14 mouse cellular contexts compared by ENCODE assay signal in genomic region chr19:10449190-10449589, GRCm38 (mm10). TPM values are rescaled to one million over a fixed set of nuclear protein-coding genes. Genes with fewer than 3 reads are reported as not detected.
A peak's percentile ranks its signal among the peaks of the same experiment; 100 is the strongest.
DNase-seq lines count a peak whose midpoint lies in the region; ATAC-seq and TF ChIP-seq lines count a peak whose summit lies in the region.
"Had no signal": no experiment of that assay in that cellular context is flagged by ENCODE, and none has a peak within 500 bp of the region (broad histone marks: within the 10 kb centered on the region; RNA-seq: fewer than 3 reads in every experiment).

No protein-coding gene starts in this region.

- H3K4me1 ChIP-seq in intestine, embryonic 14.5 days (replicated peaks; ENCODE audit: control insufficient read depth, insufficient read depth, low read length) = no peaks in the 10 kb centered on the region
- H3K4me1 ChIP-seq in intestine, postnatal 0 days (replicated peaks; ENCODE audit: control insufficient read depth, insufficient read depth, low read length) = no peaks in the 10 kb centered on the region
- H3K4me1 ChIP-seq in midbrain, embryonic 11.5 days (ENCODE audit: control insufficient read depth, insufficient read depth, low read length) = peaks cover 2% of the 10 kb centered on the region; the same call in 1 of the 2 replicates
- no peaks in the 10 kb centered on the region for H3K4me1 ChIP-seq in midbrain, postnatal 0 days (ENCODE audit: insufficient read depth, low read length)
- H3K4me1 ChIP-seq in forebrain, embryonic 16.5 days (replicated peaks; ENCODE audit: control insufficient read depth, insufficient read depth, low read length) = 0 out of 2 replicates have a peak, but pooled peaks cover 2% of the 10 kb centered on the region
- H3K4me1 ChIP-seq in midbrain, embryonic 14.5 days (ENCODE audit: control insufficient read depth, insufficient read depth, low read length) = no peaks in the 10 kb centered on the region
- H3K4me1 ChIP-seq: embryonic facial prominence, embryonic 12.5 days; limb, embryonic 13.5 days had no signal

- DNase-seq in intestine, embryonic 14.5 days (ENCODE audit: low spot score) = no peak
- no peak for DNase-seq in midbrain, embryonic 11.5 days (ENCODE audit: low spot score, missing footprints)
- DNase-seq in midbrain, postnatal 0 days (ENCODE audit: low spot score) = no peak
- no peak for DNase-seq in midbrain, embryonic 14.5 days
- no peak for DNase-seq in left cerebral cortex, adult 2 months (ENCODE audit: extremely low spot score in 1 of 2, low spot score in 2 of 2)
- DNase-seq in spleen, postnatal 14 days (ENCODE audit: low spot score in 2 of 2) = no peak
- DNase-seq: cerebellum, adult 11-12 months had no signal

- no peaks in the 10 kb centered on the region for H3K9me3 ChIP-seq in intestine, embryonic 14.5 days (ENCODE audit: control insufficient read depth, low read length)
- no peaks in the 10 kb centered on the region for H3K9me3 ChIP-seq in intestine, postnatal 0 days (ENCODE audit: control insufficient read depth)
- no peaks in the 10 kb centered on the region for H3K9me3 ChIP-seq in midbrain, embryonic 11.5 days (ENCODE audit: control insufficient read depth, low read length)
- H3K9me3 ChIP-seq in midbrain, postnatal 0 days (ENCODE audit: low read length) = no peaks in the 10 kb centered on the region
- 0 out of 2 replicates have a peak, but pooled peaks cover 2% of the 10 kb centered on the region for H3K9me3 ChIP-seq in forebrain, embryonic 16.5 days (ENCODE audit: control insufficient read depth, low read length)
- no peaks in the 10 kb centered on the region for H3K9me3 ChIP-seq in midbrain, embryonic 14.5 days (ENCODE audit: control insufficient read depth, low read length)
- H3K9me3 ChIP-seq: embryonic facial prominence, embryonic 12.5 days; limb, embryonic 13.5 days had no signal

- peaks cover 12% of the 10 kb centered on the region for H3K27me3 ChIP-seq in intestine, embryonic 14.5 days (replicated peaks; ENCODE audit: control insufficient read depth, insufficient read depth, low read length)
- H3K27me3 ChIP-seq in intestine, postnatal 0 days (replicated peaks; ENCODE audit: control insufficient read depth, insufficient read depth, low read length) = no peaks in the 10 kb centered on the region
- no peaks in the 10 kb centered on the region; the same call in 1 of the 2 replicates for H3K27me3 ChIP-seq in midbrain, embryonic 11.5 days (ENCODE audit: control insufficient read depth, insufficient read depth, low read length)
- H3K27me3 ChIP-seq in midbrain, postnatal 0 days (ENCODE audit: insufficient read depth, low read length) = no peaks in the 10 kb centered on the region
- no peaks in the 10 kb centered on the region for H3K27me3 ChIP-seq in forebrain, embryonic 16.5 days (replicated peaks; ENCODE audit: control insufficient read depth, insufficient read depth, low read length)
- H3K27me3 ChIP-seq in midbrain, embryonic 14.5 days (ENCODE audit: control insufficient read depth, insufficient read depth, low read length) = no peaks in the 10 kb centered on the region

- ATAC-seq in intestine, embryonic 14.5 days (replicated peaks; ENCODE audit: low FRiP score, low TSS enrichment, low read depth) = peak; percentile 32; the same call in 1 of the 2 replicates
- ATAC-seq in intestine, postnatal 0 days = no peak
- peak; percentile 43 for ATAC-seq in midbrain, embryonic 11.5 days (ENCODE audit: low FRiP score)
- ATAC-seq in midbrain, postnatal 0 days (ENCODE audit: low FRiP score) = no peak
- ATAC-seq in forebrain, embryonic 16.5 days = 0 out of 2 replicates have a peak, but pooled peaks have one; percentile 19
- ATAC-seq in midbrain, embryonic 14.5 days (ENCODE audit: low FRiP score, low TSS enrichment) = peak; percentile 53; the same call in 1 of the 2 replicates
- ATAC-seq: liver, postnatal 0 days had no signal

- H3K4me3 ChIP-seq in intestine, embryonic 14.5 days (ENCODE audit: low read depth, low read length) = no peak overlapping the region
- no peak overlapping the region for H3K4me3 ChIP-seq in intestine, postnatal 0 days (ENCODE audit: low read depth, low read length)
- H3K4me3 ChIP-seq in midbrain, embryonic 11.5 days (ENCODE audit: low read depth, low read length) = no peak overlapping the region
- H3K4me3 ChIP-seq in midbrain, postnatal 0 days (ENCODE audit: low read depth, low read length) = no peak overlapping the region
- H3K4me3 ChIP-seq in forebrain, embryonic 16.5 days (replicated peaks; ENCODE audit: low read length) = no peak overlapping the region
- H3K4me3 ChIP-seq in midbrain, embryonic 14.5 days (replicated peaks; ENCODE audit: low read depth, low read length) = no peak overlapping the region
- H3K4me3 ChIP-seq in left cerebral cortex, adult 2 months = no peak overlapping the region
- H3K4me3 ChIP-seq: embryonic facial prominence, embryonic 12.5 days; limb, embryonic 13.5 days; myocyte had no signal

- 63% methylated on average over 6 of the region's 6 CpGs for WGBS in intestine, embryonic 14.5 days
- WGBS in intestine, postnatal 0 days = 70% methylated on average over 6 of the region's 6 CpGs
- 68% methylated on average over 6 of the region's 6 CpGs for WGBS in midbrain, embryonic 11.5 days
- 80% methylated on average over 6 of the region's 6 CpGs for WGBS in midbrain, postnatal 0 days
- 79% methylated on average over 6 of the region's 6 CpGs for WGBS in forebrain, embryonic 16.5 days
- WGBS in midbrain, embryonic 14.5 days = 71% methylated on average over 6 of the region's 6 CpGs

- no peak for TF ChIP-seq CTCF in intestine, postnatal 0 days (IDR thresholded peaks at IDR 0.05; ENCODE audit: low read depth)
- no peak for TF ChIP-seq CTCF in midbrain, postnatal 0 days (IDR thresholded peaks at IDR 0.05)
- TF ChIP-seq CTCF in left cerebral cortex, adult 2 months (IDR thresholded peaks at IDR 0.05) = no peak

- no peak overlapping the region for H3K27ac ChIP-seq in intestine, embryonic 14.5 days (ENCODE audit: low read depth)
- no peak overlapping the region for H3K27ac ChIP-seq in intestine, postnatal 0 days (ENCODE audit: low read depth, low read length)
- no peak overlapping the region for H3K27ac ChIP-seq in midbrain, embryonic 11.5 days (ENCODE audit: low read depth, low read length)
- H3K27ac ChIP-seq in midbrain, postnatal 0 days (ENCODE audit: low read depth, low read length) = no peak overlapping the region
- no peak overlapping the region for H3K27ac ChIP-seq in forebrain, embryonic 16.5 days (ENCODE audit: low read length)
- H3K27ac ChIP-seq in midbrain, embryonic 14.5 days (replicated peaks; ENCODE audit: low read depth, low read length) = no peak overlapping the region
- no peak overlapping the region for H3K27ac ChIP-seq in left cerebral cortex, adult 2 months
- H3K27ac ChIP-seq: embryonic facial prominence, embryonic 12.5 days; limb, embryonic 13.5 days had no signal

- H3K36me3 ChIP-seq in intestine, embryonic 14.5 days (ENCODE audit: control insufficient read depth, insufficient read depth, low read length) = no peaks in the 10 kb centered on the region
- H3K36me3 ChIP-seq in intestine, postnatal 0 days (ENCODE audit: control insufficient read depth, insufficient read depth) = no peaks in the 10 kb centered on the region
- H3K36me3 ChIP-seq in midbrain, embryonic 11.5 days (ENCODE audit: control insufficient read depth, insufficient read depth, low read length) = no peaks in the 10 kb centered on the region
- H3K36me3 ChIP-seq in midbrain, postnatal 0 days (ENCODE audit: insufficient read depth, low read length) = peaks cover 34% of the 10 kb centered on the region
- no peaks in the 10 kb centered on the region; the same call in 1 of the 2 replicates for H3K36me3 ChIP-seq in forebrain, embryonic 16.5 days (ENCODE audit: control insufficient read depth, insufficient read depth)
- H3K36me3 ChIP-seq in midbrain, embryonic 14.5 days (ENCODE audit: control insufficient read depth, insufficient read depth, low read length) = peaks cover 36% of the 10 kb centered on the region
- H3K36me3 ChIP-seq: embryonic facial prominence, embryonic 12.5 days; limb, embryonic 13.5 days had no signal

- H3K4me2 ChIP-seq in intestine, embryonic 14.5 days (ENCODE audit: low read length) = no peak overlapping the region
- no peak overlapping the region for H3K4me2 ChIP-seq in intestine, postnatal 0 days (replicated peaks; ENCODE audit: low read depth)
- no peak overlapping the region for H3K4me2 ChIP-seq in midbrain, embryonic 11.5 days
- H3K4me2 ChIP-seq in midbrain, postnatal 0 days (ENCODE audit: low read depth, low read length, poor library complexity, severe bottlenecking) = no peak overlapping the region
- H3K4me2 ChIP-seq in forebrain, embryonic 16.5 days (ENCODE audit: low read length) = no peak overlapping the region
- H3K4me2 ChIP-seq in midbrain, embryonic 14.5 days (ENCODE audit: low read length) = no peak overlapping the region
- H3K4me2 ChIP-seq: embryonic facial prominence, embryonic 12.5 days; limb, embryonic 13.5 days had no signal

- H3K9ac ChIP-seq in intestine, embryonic 14.5 days (ENCODE audit: low read length) = no peak overlapping the region
- H3K9ac ChIP-seq in intestine, postnatal 0 days (ENCODE audit: low read depth, low read length) = no peak overlapping the region
- no peak overlapping the region for H3K9ac ChIP-seq in midbrain, embryonic 11.5 days (ENCODE audit: low read length)
- no peak overlapping the region for H3K9ac ChIP-seq in midbrain, postnatal 0 days (replicated peaks; ENCODE audit: low read length, poor library complexity, severe bottlenecking)
- no peak overlapping the region for H3K9ac ChIP-seq in forebrain, embryonic 16.5 days (replicated peaks; ENCODE audit: low read depth, low read length)
- H3K9ac ChIP-seq in midbrain, embryonic 14.5 days (replicated peaks; ENCODE audit: low read length) = no peak overlapping the region
- H3K9ac ChIP-seq: embryonic facial prominence, embryonic 12.5 days; limb, embryonic 13.5 days; liver, postnatal 0 days had no signal

- intact Hi-C loops in left cerebral cortex, adult 2 months (cut with DNase I) = loop anchor here (1.0 kb wide), 1 partner anchor 37 kb away; no protein-coding TSS in a partner anchor

RNA-seq across cellular contexts. Expression of gene Lrrc10b, which starts 8.1 kb away (rescaled TPM):
- polyA plus RNA-seq in intestine, embryonic 14.5 days (2014; fragmentation: Nextera tagmentation; extraction: Ambion mirVana) = 0.35 and 0.60 TPM in 2 replicates
- 12.5 and 14.3 TPM in 2 replicates for polyA plus RNA-seq in intestine, postnatal 0 days (2015; fragmentation: Nextera tagmentation; extraction: Ambion mirVana)
- 0.55 and 0.59 TPM in 2 replicates for polyA plus RNA-seq in midbrain, embryonic 11.5 days (2014; fragmentation: Nextera tagmentation; extraction: Ambion mirVana)
- total RNA-seq in midbrain, postnatal 0 days (2014; rRNA removed) = 6.2 and 8.7 TPM in 2 replicates
- polyA plus RNA-seq in midbrain, postnatal 0 days (2015; fragmentation: Nextera tagmentation; extraction: Ambion mirVana) = 2.2 and 2.3 TPM in 2 replicates
- polyA plus RNA-seq in forebrain, embryonic 16.5 days (2015; fragmentation: Nextera tagmentation; extraction: Ambion mirVana) = 0.52 and 0.99 TPM in 2 replicates
- polyA plus RNA-seq in midbrain, embryonic 14.5 days (2014; fragmentation: Nextera tagmentation; extraction: Ambion mirVana) = 0.91 and 1.1 TPM in 2 replicates
- 10 to 100 TPM in 1 of 2 experiments, 1 to 10 TPM in 1; 6.9 to 15.8 TPM for total RNA-seq in left cerebral cortex, adult 2 months (2021)
- total RNA-seq: megakaryocyte, adult 5-6 weeks had no signal
- polyA plus RNA-seq: liver, postnatal 0 days had no signal

RNA-seq across cellular contexts. Expression of gene Ppp1r32, which starts 33.5 kb away (rescaled TPM):
- 0.14 TPM in 1 of 2 replicates, not detected in the other for polyA plus RNA-seq in intestine, embryonic 14.5 days (2014; fragmentation: Nextera tagmentation; extraction: Ambion mirVana)
- polyA plus RNA-seq in intestine, postnatal 0 days (2015; fragmentation: Nextera tagmentation; extraction: Ambion mirVana) = 26.1 and 27.8 TPM in 2 replicates
- 0.21 and 0.48 TPM in 2 replicates for polyA plus RNA-seq in midbrain, embryonic 11.5 days (2014; fragmentation: Nextera tagmentation; extraction: Ambion mirVana)
- 4.9 and 7.8 TPM in 2 replicates for total RNA-seq in midbrain, postnatal 0 days (2014; rRNA removed)
- polyA plus RNA-seq in midbrain, postnatal 0 days (2015; fragmentation: Nextera tagmentation; extraction: Ambion mirVana) = 5.0 and 5.3 TPM in 2 replicates
- 1.7 and 2.1 TPM in 2 replicates for polyA plus RNA-seq in forebrain, embryonic 16.5 days (2015; fragmentation: Nextera tagmentation; extraction: Ambion mirVana)
- polyA plus RNA-seq in midbrain, embryonic 14.5 days (2014; fragmentation: Nextera tagmentation; extraction: Ambion mirVana) = 1.4 and 1.6 TPM in 2 replicates
- 1 to 10 TPM in 1 of 2 experiments, under 1 TPM in 1; 0.61 to 1.3 TPM for total RNA-seq in left cerebral cortex, adult 2 months (2021)
- polyA plus RNA-seq: limb, embryonic 13.5 days had no signal

Comparison
In these comparisons a context has a peak if more than half of its experiments do, and no peak if none do; other contexts are left out.
1. ATAC-seq: peak in intestine, embryonic 14.5 days (single experiment), midbrain, embryonic 11.5 days (single experiment), forebrain, embryonic 16.5 days (single experiment) and midbrain, embryonic 14.5 days (single experiment); none in intestine, postnatal 0 days (single experiment) and midbrain, postnatal 0 days (single experiment).